Mouse (Mus musculus): ENCODE data around the gene Naa10.

- TF ChIP-seq CTCF (IDR thresholded peaks at IDR 0.05; ENCODE audit: control insufficient read depth, insufficient read depth, insufficient replicate concordance, low read depth, low read length), result no peak
- no peak for TF ChIP-seq POLR2A (IDR thresholded peaks at IDR 0.05; ENCODE audit: control insufficient read depth, low read depth, low read length)
These were observed 41.3 kb downstream of the Naa10 start for GRCm38 (mm10) chrX:73880194-73881035.
